Mouse (Mus musculus) kidney, embryonic 14.5 days (tissue): ENCODE measurements around the gene Ext2. TPM values are rescaled to one million over a fixed set of nuclear protein-coding genes. Genes with fewer than 3 reads are reported as not detected.

Experiments used
- ATAC-seq: fragments of 200-750 bp; cut with Nextera tagmentation; 2 replicates; pipeline ENCODE4 v1.8.0; 2017; ENCODE audit warnings: moderate number of reproducible peaks, mild to moderate bottlenecking, moderate TSS enrichment, moderate library complexity; ENCODE audit not compliant: low FRiP score, low TSS enrichment
- H3K27ac ChIP-seq: fragments of 300-500 bp; sonication (generic); 2 replicates; pipeline ENCODE4 v1.5.1; 2014; ENCODE audit warnings: low read depth, mild to moderate bottlenecking, low read length, moderate library complexity, mixed read lengths
- H3K27me3 ChIP-seq: fragments of 300-500 bp; sonication (generic); 2 replicates; pipeline ENCODE4 v1.6.1; 2014; ENCODE audit warnings: mild to moderate bottlenecking, low read length; ENCODE audit not compliant: control insufficient read depth, insufficient read depth
- H3K36me3 ChIP-seq: fragments of 300-500 bp; sonication (generic); 2 replicates; pipeline ENCODE4 v1.6.1; 2014; ENCODE audit warnings: low read length, mixed read lengths; ENCODE audit not compliant: control insufficient read depth, insufficient read depth
- H3K4me1 ChIP-seq: fragments of 300-500 bp; sonication (generic); 2 replicates; pipeline ENCODE4 v1.6.1; 2014; ENCODE audit warnings: low read length, mixed read lengths; ENCODE audit not compliant: control insufficient read depth, insufficient read depth
- H3K4me2 ChIP-seq: fragments of 300-500 bp; sonication (generic); replicated peaks from 2 replicates; pipeline ENCODE4 v1.6.1; 2014; ENCODE audit warnings: low read depth, mild to moderate bottlenecking, low read length
- H3K4me3 ChIP-seq: fragments of 300-500 bp; sonication (generic); 2 replicates; pipeline ENCODE4 v1.5.1; 2014; ENCODE audit warnings: mild to moderate bottlenecking, low read length
- H3K9ac ChIP-seq: fragments of 300-500 bp; sonication (generic); 2 replicates; pipeline ENCODE4 v1.6.1; 2014; ENCODE audit warnings: low read depth, mild to moderate bottlenecking, low read length, moderate library complexity
- H3K9me3 ChIP-seq: fragments of 300-500 bp; sonication (generic); 2 replicates; pipeline ENCODE4 v1.6.1; 2016; ENCODE audit warnings: low read length; ENCODE audit not compliant: control insufficient read depth
- WGBS: fragments of 180-500 bp; shearing (Covaris S2); extraction: QIAGEN DNeasy Blood & Tissue Kit; methylation state at CpG from one replicate; pipeline ENCODE4 v1.1.7; 2014; 5-methylcytosine and 5-hydroxymethylcytosine counted together
- polyA plus RNA-seq: library from polyadenylated mRNA; unstranded; fragments of >200 nt; fragmentation: Nextera tagmentation; extraction: Ambion mirVana; gene quantifications from 2 replicates; pipeline ENCODE4 v1.2.1, GENCODE M21; 2014

Ext2 gene
- polyA plus RNA-seq, 1 experiment from 2014 or later = 111 TPM

- Histone ChIP-seq H3K4me2 (no peak overlapping the region), H3K4me3 (no peak overlapping the region), H3K9me3 (no peaks in the 10 kb centered on the region), H3K4me1 (peaks cover 3% of the 10 kb centered on the region; the same call in 1 of the 2 replicates), H3K27ac (no peak overlapping the region), H3K27me3 (peaks cover 5% of the 10 kb centered on the region; the same call in 1 of the 2 replicates), H3K9ac (no peak overlapping the region), H3K36me3 (no peaks in the 10 kb centered on the region; the same call in 1 of the 2 replicates)
- ATAC-seq = peak; percentile 58
- 40% methylated on average over 19 of the region's 19 CpGs for WGBS
These were observed 119.1 kb downstream of the Ext2 start for GRCm38 (mm10) chr2:93702936-93703926.

DNA sequence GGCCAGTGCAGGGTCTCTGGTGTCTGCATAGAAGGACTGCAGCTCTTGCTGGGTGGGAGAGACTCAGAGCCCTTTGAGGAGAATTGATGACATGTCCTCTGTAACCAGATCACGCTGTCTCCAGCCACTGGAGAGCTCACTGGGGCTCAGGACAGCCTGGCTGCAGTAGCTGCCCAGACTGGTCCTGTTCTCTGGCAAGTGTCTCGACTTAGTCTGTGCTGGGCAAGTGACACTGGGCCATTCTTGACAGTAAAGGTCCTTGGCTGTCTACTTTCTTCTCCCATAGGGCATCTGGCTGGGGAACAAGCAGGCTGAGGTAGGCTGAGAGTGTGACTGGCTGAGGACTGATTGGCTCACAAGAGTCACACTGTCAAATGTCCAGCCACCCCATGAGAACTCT lies 123.0 kb downstream of the Ext2 start:
- peaks cover 2% of the 10 kb centered on the region; the same call in 1 of the 2 replicates for H3K36me3 ChIP-seq
- ATAC-seq = no peak
- H3K27ac ChIP-seq = no peak overlapping the region
- WGBS = 57% methylated on average over 2 of the region's 2 CpGs
- H3K4me3 ChIP-seq = no peak overlapping the region
- H3K9me3 ChIP-seq = no peaks in the 10 kb centered on the region
- H3K4me2 ChIP-seq = no peak overlapping the region
- H3K9ac ChIP-seq = no peak overlapping the region
- peaks cover 10% of the 10 kb centered on the region for H3K4me1 ChIP-seq
- no peaks in the 10 kb centered on the region for H3K27me3 ChIP-seq

DNA sequence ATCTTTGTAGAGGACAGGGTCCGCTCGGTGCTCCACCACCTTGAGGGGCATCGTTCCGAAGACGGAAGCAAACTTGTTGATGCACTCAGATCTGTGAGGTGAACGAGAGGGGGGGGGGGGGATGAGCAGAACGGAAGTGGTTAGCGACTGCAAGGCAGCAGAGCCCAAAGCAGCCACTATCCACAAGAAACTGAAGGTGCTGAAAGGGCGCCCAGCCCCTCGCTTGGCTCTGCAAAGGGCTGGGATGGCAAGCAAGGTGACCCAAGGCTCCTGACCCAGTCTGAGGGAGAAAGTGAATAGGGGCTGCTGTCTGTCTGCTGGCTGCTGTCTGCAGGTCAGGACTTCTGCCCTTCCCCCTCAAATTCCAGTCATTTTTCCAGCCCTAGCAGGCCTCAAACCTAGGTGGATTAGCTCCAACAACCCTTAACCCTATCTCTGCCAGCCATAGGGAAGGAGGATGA lies 126.2 kb downstream of the Ext2 start:
- H3K9me3 ChIP-seq = no peaks in the 10 kb centered on the region
- H3K27me3 ChIP-seq = no peaks in the 10 kb centered on the region
- H3K36me3 ChIP-seq = peaks cover 2% of the 10 kb centered on the region; the same call in 1 of the 2 replicates
- no peak overlapping the region for H3K4me3 ChIP-seq
- no peak overlapping the region for H3K9ac ChIP-seq
- H3K4me1 ChIP-seq = peaks cover 7% of the 10 kb centered on the region
- no peak overlapping the region for H3K27ac ChIP-seq
- no peak for ATAC-seq
- 56% methylated on average over 10 of the region's 10 CpGs for WGBS
- no peak overlapping the region for H3K4me2 ChIP-seq

DNA sequence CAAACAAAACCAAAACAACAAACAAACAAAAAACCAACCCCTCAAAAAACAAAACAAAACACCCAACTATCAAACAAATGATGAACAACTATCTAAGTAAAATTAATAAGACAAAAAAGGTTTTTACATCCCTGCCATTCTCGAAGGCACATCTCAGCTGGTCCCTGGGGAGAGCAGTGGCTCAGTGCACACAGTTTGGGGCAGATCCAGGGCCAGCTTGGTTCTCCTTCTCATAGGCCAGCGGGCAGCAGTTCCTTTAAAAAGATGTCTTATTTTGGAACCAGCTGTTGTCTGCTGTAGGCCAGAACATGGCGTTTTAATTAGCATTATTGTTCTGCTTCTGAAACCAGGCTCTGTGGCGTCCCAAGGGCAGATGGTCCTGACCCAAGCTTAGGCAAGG lies 129.3 kb downstream of the Ext2 start:
- no peak overlapping the region for H3K9ac ChIP-seq
- H3K4me1 ChIP-seq = peaks cover 7% of the 10 kb centered on the region
- H3K36me3 ChIP-seq = peaks cover 2% of the 10 kb centered on the region; the same call in 1 of the 2 replicates
- no peaks in the 10 kb centered on the region for H3K27me3 ChIP-seq
- H3K4me2 ChIP-seq = no peak overlapping the region
- H3K27ac ChIP-seq = no peak overlapping the region
- no peak for ATAC-seq
- no peaks in the 10 kb centered on the region for H3K9me3 ChIP-seq
- H3K4me3 ChIP-seq = no peak overlapping the region
- 77% methylated on average over 4 of the region's 4 CpGs for WGBS

GRCm38 (mm10) chr2:93690064-93690930 lies 132.1 kb downstream of the Ext2 start:
- WGBS = 77% methylated on average over 9 of the region's 9 CpGs
- no peaks in the 10 kb centered on the region for H3K27me3 ChIP-seq
- H3K27ac ChIP-seq = no peak overlapping the region
- no peak overlapping the region for H3K4me2 ChIP-seq
- no peaks in the 10 kb centered on the region for H3K9me3 ChIP-seq
- no peak overlapping the region for H3K9ac ChIP-seq
- no peak overlapping the region for H3K4me3 ChIP-seq
- H3K4me1 ChIP-seq = no peaks in the 10 kb centered on the region
- ATAC-seq = no peak
- H3K36me3 ChIP-seq = no peaks in the 10 kb centered on the region; the same call in 1 of the 2 replicates

DNA sequence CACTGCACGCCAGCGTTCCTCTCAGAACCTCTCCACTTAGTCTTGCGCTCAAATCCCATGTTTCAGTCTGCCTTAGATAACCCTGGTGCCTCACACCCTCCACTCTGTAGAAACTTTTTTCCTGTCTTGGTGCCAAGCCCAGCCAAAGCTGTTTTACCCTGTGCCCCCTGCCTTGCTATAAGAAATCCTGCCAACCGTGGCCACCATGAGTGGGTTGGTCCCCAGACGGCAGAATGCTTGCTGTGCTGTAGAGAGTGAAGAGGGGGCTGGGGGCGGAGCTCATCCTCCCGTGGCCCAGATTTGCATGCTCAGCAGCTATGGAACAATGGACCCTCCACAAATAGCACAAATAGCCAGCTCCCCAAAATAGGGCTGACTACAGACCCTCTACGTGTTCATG lies 138.7 kb downstream of the Ext2 start:
- Histone ChIP-seq H3K27me3 (peaks cover 4% of the 10 kb centered on the region; the same call in 1 of the 2 replicates), H3K27ac (no peak overlapping the region), H3K9ac (no peak overlapping the region), H3K36me3 (no peaks in the 10 kb centered on the region), H3K9me3 (no peaks in the 10 kb centered on the region), H3K4me2 (no peak overlapping the region), H3K4me3 (no peak overlapping the region), H3K4me1 (no peaks in the 10 kb centered on the region)
- 67% methylated on average over 8 of the region's 8 CpGs for WGBS
- no peak for ATAC-seq

DNA sequence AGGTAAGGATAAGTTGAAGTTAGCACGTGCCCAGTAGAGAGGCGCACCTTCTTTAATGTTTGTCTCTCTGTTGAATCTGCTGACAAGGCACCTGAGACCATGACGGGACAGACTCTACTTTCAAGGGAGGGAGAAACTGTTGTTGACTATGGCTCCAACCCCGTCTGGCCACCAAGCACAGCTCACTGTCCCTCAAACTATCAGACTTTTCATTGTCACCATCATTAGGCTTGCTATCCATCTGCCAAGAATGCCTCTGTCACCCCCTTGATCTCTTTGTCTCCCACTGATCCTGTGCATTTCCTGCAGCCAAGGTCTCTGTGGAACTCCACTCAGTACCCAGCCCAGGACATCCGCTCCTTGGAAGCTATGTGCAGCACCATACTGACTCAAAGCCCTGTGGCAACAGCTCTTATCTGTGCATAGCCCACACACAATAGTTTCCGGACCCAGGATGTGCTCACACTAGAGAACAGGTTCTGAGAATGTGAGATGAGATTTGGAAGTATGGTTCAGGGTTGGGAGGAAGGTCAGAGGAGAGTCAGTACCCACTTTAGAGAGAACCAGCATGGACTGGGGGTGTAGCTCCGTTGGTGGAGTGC lies 139.7 kb downstream of the Ext2 start:
- H3K4me2 ChIP-seq = no peak overlapping the region
- H3K36me3 ChIP-seq = no peaks in the 10 kb centered on the region
- ATAC-seq = no peak
- no peaks in the 10 kb centered on the region for H3K9me3 ChIP-seq
- WGBS = 86% methylated on average over 7 of the region's 7 CpGs
- no peak overlapping the region for H3K27ac ChIP-seq
- no peak overlapping the region for H3K9ac ChIP-seq
- H3K27me3 ChIP-seq = peaks cover 4% of the 10 kb centered on the region; the same call in 1 of the 2 replicates
- no peaks in the 10 kb centered on the region for H3K4me1 ChIP-seq
- H3K4me3 ChIP-seq = no peak overlapping the region

DNA sequence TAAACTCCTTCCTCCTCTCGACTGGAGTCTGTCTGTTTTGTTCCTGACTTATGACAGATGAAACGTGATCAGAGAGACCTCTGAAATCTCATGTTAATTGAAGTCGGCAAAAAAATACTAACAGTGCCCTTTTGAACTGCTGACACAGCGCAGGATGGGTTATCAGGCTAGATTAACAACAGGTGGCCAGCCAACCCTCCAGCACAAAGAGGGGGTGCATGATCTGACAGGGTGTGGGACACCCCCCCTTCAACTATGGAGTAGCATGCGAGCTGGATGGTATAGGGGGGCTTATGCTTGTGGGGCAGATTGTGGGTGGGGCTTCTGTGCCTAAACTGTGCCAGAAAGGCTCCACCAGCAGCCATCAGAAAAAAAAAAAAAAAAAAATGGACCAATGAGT lies 141.0 kb downstream of the Ext2 start:
- Histone ChIP-seq H3K4me2 (no peak overlapping the region), H3K9ac (no peak overlapping the region), H3K9me3 (no peaks in the 10 kb centered on the region), H3K27me3 (peaks cover 4% of the 10 kb centered on the region; the same call in 1 of the 2 replicates), H3K4me1 (no peaks in the 10 kb centered on the region), H3K36me3 (no peaks in the 10 kb centered on the region), H3K27ac (no peak overlapping the region), H3K4me3 (no peak overlapping the region)
- 39% methylated on average over 5 of the region's 5 CpGs for WGBS
- no peak for ATAC-seq
